Mouse (Mus musculus): Measurements from ENCODE around the gene Asl.

- no peak for TF ChIP-seq POLR2A (IDR thresholded peaks at IDR 0.05; ENCODE audit: borderline replicate concordance, control insufficient read depth, low read depth, low read length)
- TF ChIP-seq CTCF (IDR thresholded peaks at IDR 0.05; ENCODE audit: control insufficient read depth, insufficient read depth, low read length): no peak
Measured at GRCm38 (mm10) chr5:130031410-130032390, 2.7 kb upstream of the Asl start.
